Mouse (Mus musculus) liver, adult (tissue): ENCODE measurements around the gene Unc5a.

Experiments
- GATA4 ChIP-seq: IDR thresholded peaks from 2 replicates; pipeline ENCODE4 v1.6.1; 2014; ENCODE audit warnings: mild to moderate bottlenecking, low read length; ENCODE audit not compliant: insufficient replicate concordance

Gene Unc5a

GRCm38 (mm10) chr13:55006415-55006742, 57.2 kb downstream of the Unc5a start:
- TF ChIP-seq GATA4, result no peak

DNA sequence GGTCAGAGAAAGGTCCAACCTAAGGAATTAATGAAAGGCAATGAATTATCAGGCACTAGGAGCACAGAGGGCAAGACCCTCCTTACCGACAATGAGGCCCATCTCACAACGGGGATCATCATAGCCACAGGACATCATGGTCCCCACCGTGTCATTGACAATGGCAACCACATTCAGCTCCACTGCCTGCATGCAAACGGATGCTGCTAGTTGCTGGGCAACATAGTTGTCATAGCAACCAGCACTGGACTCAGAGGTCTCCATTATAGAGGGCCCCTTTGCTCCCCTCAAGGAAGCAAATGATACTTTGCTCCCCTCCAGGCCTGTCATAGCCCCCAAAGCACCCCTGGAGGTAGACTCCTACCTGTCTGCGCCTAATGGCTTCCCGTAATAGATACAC, 59.4 kb downstream of the Unc5a start:
- no peak for TF ChIP-seq GATA4

- no peak for TF ChIP-seq GATA4
Measured at GRCm38 (mm10) chr13:55011103-55011502, 61.9 kb downstream of the Unc5a start.

GRCm38 (mm10) chr13:55011981-55012478, 62.8 kb downstream of the Unc5a start:
- TF ChIP-seq GATA4, result no peak

- no peak for TF ChIP-seq GATA4
Measured at GRCm38 (mm10) chr13:55013702-55014344, 64.6 kb downstream of the Unc5a start.

GRCm38 (mm10) chr13:55014451-55014850, 65.2 kb downstream of the Unc5a start:
- no peak for TF ChIP-seq GATA4

GRCm38 (mm10) chr13:55017154-55017897, 68.1 kb downstream of the Unc5a start:
- no peak for TF ChIP-seq GATA4

DNA sequence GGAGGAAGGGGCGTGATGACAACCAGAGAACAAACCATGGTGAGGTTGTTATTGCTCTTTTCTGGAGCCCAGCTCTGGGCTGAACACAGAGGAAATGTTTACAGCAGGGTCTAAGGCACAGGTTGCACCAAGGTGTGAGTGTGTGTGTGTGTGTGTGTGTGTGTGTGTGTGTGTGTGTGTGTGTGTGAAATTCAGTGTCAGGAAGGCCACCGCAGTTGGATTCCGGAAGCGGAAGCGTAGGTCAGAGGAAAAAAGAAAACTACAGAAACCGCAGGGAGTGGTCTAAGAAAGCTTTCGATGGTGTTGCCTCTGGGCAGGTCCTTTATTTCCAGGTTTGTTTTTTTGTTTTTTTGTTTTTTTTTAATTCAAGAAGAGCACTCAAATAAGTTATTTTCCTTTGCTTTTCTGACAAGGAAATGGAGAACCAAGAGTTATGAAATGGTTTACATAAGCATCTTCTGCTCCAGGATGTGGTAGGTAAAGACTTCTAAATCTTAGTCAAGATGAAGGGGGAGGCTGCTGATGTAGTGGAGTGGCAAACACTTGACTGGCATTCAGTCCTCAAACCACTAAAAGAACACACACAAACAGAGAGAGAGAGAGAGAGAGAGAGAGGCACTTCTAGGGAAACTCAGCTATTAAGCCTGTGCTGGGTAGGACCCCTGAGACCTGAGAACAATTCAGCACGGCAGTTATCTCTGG, 68.8 kb downstream of the Unc5a start:
- no peak for TF ChIP-seq GATA4

DNA sequence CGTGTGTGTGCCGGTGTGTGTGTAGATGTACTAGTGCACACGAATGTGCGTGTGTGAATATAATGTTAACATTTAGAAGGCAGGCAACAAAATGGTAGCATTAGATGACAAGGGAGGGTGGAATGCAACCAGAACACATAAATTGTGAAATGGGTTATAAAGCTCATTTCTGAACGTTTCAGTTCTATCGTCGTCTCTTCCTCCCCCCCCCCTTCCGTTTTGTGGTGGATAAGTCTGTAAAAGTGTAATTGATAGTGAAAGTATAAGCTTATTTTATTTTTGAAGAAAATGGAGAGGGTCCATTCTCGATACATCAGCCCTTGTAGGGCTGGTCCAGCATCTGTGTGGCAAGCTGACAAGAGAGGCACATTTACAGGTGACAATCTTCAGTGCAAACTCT, 69.5 kb downstream of the Unc5a start:
- TF ChIP-seq GATA4, result no peak

GRCm38 (mm10) chr13:55019181-55019580, 70.0 kb downstream of the Unc5a start:
- TF ChIP-seq GATA4, result no peak

DNA sequence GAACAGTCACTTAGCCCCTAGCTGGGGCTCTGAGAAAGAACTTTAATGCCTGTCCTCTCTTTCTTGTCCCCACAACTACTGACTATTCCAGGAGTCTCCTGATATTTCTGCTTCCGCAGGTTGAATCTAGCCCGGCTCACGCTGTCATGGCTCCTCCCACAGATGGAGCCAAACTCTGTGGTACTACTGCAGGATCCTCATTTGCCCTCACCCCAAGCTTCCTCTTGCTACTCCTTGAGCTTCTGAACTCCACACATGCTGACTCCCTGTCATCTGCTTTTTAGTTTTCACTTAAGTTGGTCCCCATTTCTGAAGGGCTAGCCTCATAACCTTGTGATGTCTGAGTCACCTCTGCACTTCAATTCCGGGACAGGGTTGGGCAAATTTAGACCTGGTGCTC, 70.8 kb downstream of the Unc5a start:
- no peak for TF ChIP-seq GATA4

DNA sequence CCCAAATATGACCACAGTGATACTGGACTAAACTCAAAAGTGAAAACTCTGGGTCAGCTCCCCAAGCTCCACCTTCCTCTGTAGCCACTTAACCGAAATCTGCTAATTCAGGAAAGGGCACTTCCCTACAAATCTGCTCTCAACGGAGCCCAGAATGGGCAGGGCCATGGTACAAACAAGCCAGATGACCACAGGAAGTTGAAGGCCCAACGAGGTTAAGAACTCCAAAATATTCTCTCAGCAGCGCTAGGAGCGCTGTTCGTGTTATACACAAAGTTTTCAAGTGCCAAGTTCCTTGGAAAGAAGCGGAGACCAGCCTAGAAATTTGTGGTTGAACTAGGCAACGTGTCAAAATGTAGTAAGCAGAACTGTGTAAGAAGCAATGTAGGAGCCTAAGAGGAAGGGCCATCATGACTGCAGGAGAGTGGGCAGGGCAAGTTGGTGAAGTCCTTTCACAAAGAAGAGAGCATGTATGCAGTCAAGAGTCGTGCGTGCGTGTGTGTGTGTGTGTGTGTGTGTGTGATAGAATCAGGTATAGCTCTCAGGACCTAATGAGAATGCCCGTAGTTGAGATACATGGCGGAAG, 72.1 kb downstream of the Unc5a start, which contains the start of gene Hk3:
Gene Hk3, minus strand, starts transcription at position 192 of the 586 bp plus-strand sequence.
- TF ChIP-seq GATA4, result no peak

DNA sequence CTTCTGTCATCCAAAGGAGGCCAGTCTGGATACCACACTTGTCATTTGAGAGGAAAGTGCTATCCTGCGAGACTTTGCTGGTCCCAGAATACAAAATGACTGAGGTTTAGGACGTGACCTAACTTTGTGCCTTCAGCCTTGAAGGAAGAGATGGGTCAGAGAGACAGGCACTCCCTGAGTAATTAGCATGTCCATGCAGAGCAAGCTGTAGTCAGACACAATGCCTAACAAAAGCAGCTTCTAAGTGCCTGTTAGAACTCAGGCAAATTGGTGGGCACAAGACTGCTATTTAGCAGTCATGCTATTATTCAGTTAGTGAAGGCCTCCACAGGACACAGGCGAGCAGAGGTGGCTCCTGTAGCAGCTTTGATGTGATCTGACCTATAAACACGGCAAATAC, 73.0 kb downstream of the Unc5a start:
- no peak for TF ChIP-seq GATA4

DNA sequence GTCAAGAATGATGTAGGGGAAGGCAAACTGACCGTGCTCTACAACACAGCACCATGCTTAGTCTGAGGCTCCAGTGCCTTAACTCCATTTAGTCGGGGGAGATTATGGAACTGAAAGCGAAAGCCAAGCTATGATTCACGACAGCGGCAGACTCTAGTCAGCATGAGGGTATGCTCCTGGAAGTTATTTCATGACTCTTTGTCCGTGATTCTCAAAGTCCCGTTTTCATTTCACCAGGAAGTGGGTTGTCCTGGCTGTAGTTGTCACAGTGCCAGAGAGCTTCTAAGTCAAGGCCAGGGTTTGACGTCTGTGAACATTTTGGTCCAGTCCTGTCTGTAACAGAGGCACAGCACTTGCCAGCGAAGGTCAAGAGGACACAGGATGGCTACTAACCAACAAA, 73.5 kb downstream of the Unc5a start:
- TF ChIP-seq GATA4, result no peak

DNA sequence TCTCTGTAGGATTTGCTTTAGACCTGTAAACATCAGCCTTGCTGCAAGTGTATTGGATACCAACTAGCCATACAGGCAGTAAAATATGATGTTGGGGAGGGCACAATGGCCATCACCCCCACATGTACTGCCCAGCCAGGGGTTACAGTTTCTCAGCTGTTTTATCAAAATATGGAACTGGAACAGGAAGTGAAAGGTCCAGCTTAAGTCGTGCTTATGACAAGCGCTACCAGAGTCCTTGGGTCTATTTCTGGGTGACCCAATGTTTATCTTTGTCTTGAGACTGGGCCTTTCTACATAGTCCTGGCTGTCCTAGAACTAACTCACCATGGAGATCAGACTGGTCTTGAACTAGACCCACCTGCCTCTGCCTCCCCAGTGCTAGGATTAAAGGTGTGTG, 75.0 kb downstream of the Unc5a start:
- TF ChIP-seq GATA4, result no peak

DNA sequence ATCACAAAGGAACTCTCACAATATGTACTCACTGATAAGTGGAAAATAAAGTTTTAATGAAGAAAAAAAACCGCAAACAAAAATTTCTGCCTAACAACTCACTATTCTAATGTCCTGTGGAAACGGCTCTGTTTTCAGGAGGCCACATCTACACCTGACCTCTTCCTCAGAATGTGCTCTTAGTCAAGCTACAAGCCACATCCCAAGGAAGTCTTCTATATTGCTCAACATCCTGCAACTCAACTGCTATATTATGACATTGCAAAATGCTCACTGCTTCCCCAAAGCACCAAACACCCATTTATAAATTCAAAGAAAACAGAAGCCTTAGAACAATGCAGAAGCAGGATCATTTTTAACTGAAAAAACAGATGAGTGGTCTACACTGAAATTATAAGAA, 90.8 kb downstream of the Unc5a start:
- TF ChIP-seq GATA4, result no peak
